Mouse (Mus musculus): ENCODE measurements around the gene Gm12258.

DNA sequence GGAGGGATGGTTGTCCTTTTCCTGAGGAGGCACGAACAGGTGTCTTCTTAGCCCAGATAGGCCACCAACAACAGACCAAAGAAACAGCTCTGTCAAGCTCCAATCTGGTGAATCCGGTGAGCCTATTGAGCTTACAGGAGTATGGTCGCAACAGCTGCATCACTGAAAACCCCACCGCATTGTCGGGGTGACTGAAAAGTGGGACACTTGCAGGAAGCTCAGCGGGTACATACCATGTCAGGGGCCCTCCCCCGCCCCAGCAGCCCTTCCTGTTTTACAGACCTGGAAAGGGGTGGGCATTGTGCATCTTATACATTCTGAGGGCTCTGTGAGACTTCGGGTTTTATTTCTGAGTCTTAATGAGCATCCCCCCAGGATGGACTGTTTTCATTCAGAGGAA is 36.8 kb downstream of the Gm12258 start:
- TF ChIP-seq ZMIZ1 (IDR thresholded peaks at IDR 0.05; ENCODE audit: low read depth, low read length) (no peak), CTCF (conservative IDR thresholded peaks at IDR 0.05 in 1 of 2, IDR thresholded peaks at IDR 0.05 in 1 of 2; ENCODE audit: low read depth in 2 of 2, low read length in 2 of 2) (no peak), MEF2A (IDR thresholded peaks at IDR 0.05; ENCODE audit: borderline replicate concordance, low read depth, low read length) (no peak), USF1 (IDR thresholded peaks at IDR 0.05; ENCODE audit: low read depth, low read length) (no peak), TBP (conservative IDR thresholded peaks at IDR 0.05; ENCODE audit: low read depth, low read length) (no peak), MYC (IDR thresholded peaks at IDR 0.05; ENCODE audit: low read depth, low read length) (no peak), ZNF384 (IDR thresholded peaks at IDR 0.05; ENCODE audit: low read depth, low read length) (no peak), POLR2A (IDR thresholded peaks at IDR 0.05; ENCODE audit: low read depth, low read length) (no peak), ZC3H11A (IDR thresholded peaks at IDR 0.05; ENCODE audit: low read depth, low read length) (no peak), TCF12 (IDR thresholded peaks at IDR 0.05; ENCODE audit: low read depth, low read length) (no peak), CHD1 (IDR thresholded peaks at IDR 0.05; ENCODE audit: low read depth, low read length) (no peak), SIN3A (IDR thresholded peaks at IDR 0.05; ENCODE audit: low read length) (no peak), EP300 (IDR thresholded peaks at IDR 0.05; ENCODE audit: low read length) (no peak)

All from CH12.LX (cell line).